Mouse (Mus musculus) myocyte (in vitro differentiated cells): Measurements from ENCODE around the gene Polr2l. TPM values are rescaled to one million over a fixed set of nuclear protein-coding genes. Genes with fewer than 3 reads are reported as not detected.
"Not testable (repeated sequence)": the region's sequence is repeated elsewhere in the genome, so short reads cannot be mapped to it uniquely, and the experiment has no call there.

ENCODE experiments used
- H3K27me3 ChIP-seq: one replicate; pipeline ENCODE4 v1.6.1; 2011; ENCODE audit not compliant: control insufficient read depth, insufficient read depth, insufficient read length
- H3K36me3 ChIP-seq: one replicate; pipeline ENCODE4 v1.6.1; 2011; ENCODE audit not compliant: control insufficient read depth, insufficient read depth
- H3K4me2 ChIP-seq: one replicate; pipeline ENCODE4 v1.6.1; 2011; ENCODE audit warnings: low read depth, control low read depth
- H3K4me3 ChIP-seq: one replicate; pipeline ENCODE4 v1.5.1; 2011; ENCODE audit warnings: mild to moderate bottlenecking, control low read depth, moderate library complexity
- H3K79me2 ChIP-seq: one replicate; pipeline ENCODE4 v1.6.1; 2011; ENCODE audit not compliant: control insufficient read depth, insufficient read depth
- H3ac ChIP-seq: one replicate; pipeline ENCODE4 v1.6.1; 2011; ENCODE audit not compliant: control insufficient read depth, insufficient read length
- CEBPB ChIP-seq: IDR thresholded peaks from 2 replicates; pipeline ENCODE4 v1.6.1; 2011; ENCODE audit warnings: mild to moderate bottlenecking, moderate library complexity; ENCODE audit not compliant: poor library complexity, insufficient read depth, severe bottlenecking
- E2F4 ChIP-seq: IDR thresholded peaks from one replicate; pipeline ENCODE4 v1.6.1; 2011; ENCODE audit warnings: mild to moderate bottlenecking, control low read depth, moderate library complexity; ENCODE audit not compliant: insufficient read depth
- MAX ChIP-seq: IDR thresholded peaks from one replicate; pipeline ENCODE4 v1.6.1; 2011; ENCODE audit warnings: low read depth, mild to moderate bottlenecking, control low read depth
- MYOD1 ChIP-seq, 3 experiments: IDR thresholded peaks; one replicate each; pipeline ENCODE4 v1.6.1; 2011; ENCODE audit warnings: control low read depth in 2 of 3, low read depth in 2 of 3, mild to moderate bottlenecking in 2 of 3, moderate library complexity in 1 of 3; ENCODE audit not compliant: insufficient read length in 2 of 3, control insufficient read depth in 1 of 3
- MYOG ChIP-seq, 3 experiments: IDR thresholded peaks; one replicate each; pipeline ENCODE4 v1.6.1; 2011; ENCODE audit warnings: control low read depth in 2 of 3, low read depth in 2 of 3, mild to moderate bottlenecking in 2 of 3; ENCODE audit not compliant: insufficient read length in 2 of 3, control insufficient read depth in 1 of 3, insufficient read depth in 1 of 3
- POLR2A ChIP-seq: IDR thresholded peaks from one replicate; pipeline ENCODE4 v1.6.1; 2011; ENCODE audit warnings: low read depth, mild to moderate bottlenecking, control low read depth, moderate library complexity; ENCODE audit not compliant: insufficient read length
- POLR2AphosphoS2 ChIP-seq: IDR thresholded peaks from one replicate; pipeline ENCODE4 v1.6.1; 2011; ENCODE audit warnings: low read depth, control low read depth; ENCODE audit not compliant: insufficient read length
- REST ChIP-seq: IDR thresholded peaks from one replicate; pipeline ENCODE4 v1.6.1; 2011; ENCODE audit warnings: mild to moderate bottlenecking, control low read depth, moderate library complexity; ENCODE audit not compliant: insufficient read depth, insufficient read length
- SRF ChIP-seq: IDR thresholded peaks from one replicate; pipeline ENCODE4 v1.6.1; 2011; ENCODE audit warnings: low read depth; ENCODE audit not compliant: control insufficient read depth, insufficient read length
- TCF12 ChIP-seq: IDR thresholded peaks from one replicate; pipeline ENCODE4 v1.6.1; 2011; ENCODE audit warnings: mild to moderate bottlenecking, control low read depth; ENCODE audit not compliant: poor library complexity, insufficient read depth, severe bottlenecking
- TCF3 ChIP-seq: IDR thresholded peaks from one replicate; pipeline ENCODE4 v1.6.1; 2011; ENCODE audit warnings: low read depth, control low read depth; ENCODE audit not compliant: insufficient read length
- USF1 ChIP-seq: IDR thresholded peaks from one replicate; pipeline ENCODE4 v1.6.1; 2011; ENCODE audit warnings: low read depth, mild to moderate bottlenecking, control low read depth, moderate library complexity
- polyA plus RNA-seq: library from polyadenylated mRNA; unstranded; fragments of >200 nt; fragmentation: generic; extraction: Trizol; gene quantifications from one replicate; pipeline ENCODE4 v1.2.1, GENCODE M21; 2012; ENCODE audit warnings: missing spikeins

Gene Polr2l
- polyA plus RNA-seq, 1 experiment: 95.1 TPM

DNA sequence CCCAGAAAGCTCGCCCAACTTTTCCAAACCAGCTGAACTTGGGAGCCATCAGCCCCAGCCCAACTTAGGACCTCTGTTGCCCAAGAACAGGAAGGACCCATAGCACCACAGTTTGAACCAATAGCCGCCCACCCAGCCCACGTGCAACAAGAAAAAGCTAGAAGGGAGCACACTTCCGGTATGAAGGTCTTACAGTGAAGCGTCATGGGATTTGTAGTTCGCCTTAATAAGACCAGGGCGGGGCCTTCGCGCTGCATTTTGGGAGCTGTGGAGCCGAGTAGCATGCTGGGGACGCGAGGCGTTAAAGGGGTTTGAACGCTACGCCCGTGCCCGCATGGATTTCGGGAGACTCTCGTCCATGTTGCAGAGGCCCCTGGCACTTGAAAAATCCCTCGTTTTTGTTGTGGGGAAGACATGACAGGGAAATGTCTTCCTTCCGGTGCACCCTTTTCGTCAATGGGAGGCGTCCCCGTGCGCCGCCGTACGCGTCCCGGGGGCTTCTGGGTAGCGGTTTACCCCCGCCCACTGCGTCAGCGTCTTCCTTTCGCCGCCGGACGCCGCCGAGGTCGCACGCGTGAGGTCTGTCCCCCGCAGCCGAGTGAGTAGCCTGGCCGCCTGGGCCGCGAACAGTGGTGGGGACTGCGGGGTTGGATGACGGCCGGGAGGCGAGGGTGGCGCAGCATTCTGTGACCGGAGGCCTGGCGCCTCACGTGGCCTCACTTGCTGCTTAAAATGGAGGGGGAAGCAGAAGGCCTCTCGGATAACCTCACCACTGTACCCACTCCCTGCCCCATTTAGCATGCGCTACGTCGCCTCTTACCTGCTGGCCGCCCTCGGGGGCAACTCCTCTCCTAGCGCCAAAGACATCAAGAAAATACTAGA, 27.6 kb downstream of the Polr2l start, which contains the start of gene Rplp2:
Rplp2 (plus strand) TSS at position 261 of the 882 bp plus-strand sequence.
- Histone ChIP-seq H3K36me3 (peaks cover 20% of the 10 kb centered on the region), H3K79me2 (peaks cover 19% of the 10 kb centered on the region), H3ac (peak within 1 kb of the TSS; percentile 96), H3K4me2 (peak within 1 kb of the TSS; percentile 98), H3K27me3 (no peaks in the 10 kb centered on the region), H3K4me3 (peak within 1 kb of the TSS; percentile 95)
- TF ChIP-seq POLR2AphosphoS2 (peak; percentile 96), MAX (peak; percentile 63), MYOG (IDR thresholded peaks at IDR 0.05; ENCODE audit: control insufficient read depth in 1 of 3, insufficient read depth in 1 of 3, insufficient read length in 2 of 3, low read depth in 2 of 3) (no peak), SRF (peak; percentile 7), E2F4 (no peak), POLR2A (peak; percentile 99), TCF3 (no peak), MYOD1 (IDR thresholded peaks at IDR 0.05; ENCODE audit: control insufficient read depth in 1 of 3, insufficient read length in 2 of 3, low read depth in 2 of 3) (no peak), REST (peak; percentile 40), USF1 (peak; percentile 80), TCF12 (no peak), CEBPB (0 out of 2 replicates have a peak, but pooled peaks have one; percentile 5)

DNA sequence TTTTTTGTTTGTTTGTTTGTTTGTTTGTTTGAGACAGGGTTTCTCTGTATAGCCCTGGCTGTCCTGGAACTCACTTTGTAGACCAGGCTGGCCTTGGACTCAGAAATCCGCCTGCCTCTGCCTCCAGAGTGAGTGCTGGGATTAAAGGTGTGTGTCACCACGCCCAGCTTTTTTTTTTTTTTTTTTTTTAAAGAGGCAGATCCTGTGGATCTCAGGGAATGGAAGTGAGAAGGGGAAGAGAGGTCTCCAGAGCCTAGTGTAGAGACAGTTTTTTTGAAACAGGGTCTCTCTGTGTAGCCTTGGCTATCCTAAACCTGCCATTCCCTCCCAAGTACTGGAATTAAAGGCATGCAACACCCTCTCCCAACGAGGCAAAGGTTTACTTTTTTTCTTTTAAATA, 28.6 kb downstream of the Polr2l start:
- peak overlapping the region; percentile 95 for H3K4me3 ChIP-seq
- peaks cover 14% of the 10 kb centered on the region for H3K36me3 ChIP-seq
- H3K4me2 ChIP-seq: peak overlapping the region; percentile 69
- not testable (repeated sequence) for H3ac ChIP-seq, H3K27me3 ChIP-seq
- H3K79me2 ChIP-seq: peaks cover 19% of the 10 kb centered on the region

DNA sequence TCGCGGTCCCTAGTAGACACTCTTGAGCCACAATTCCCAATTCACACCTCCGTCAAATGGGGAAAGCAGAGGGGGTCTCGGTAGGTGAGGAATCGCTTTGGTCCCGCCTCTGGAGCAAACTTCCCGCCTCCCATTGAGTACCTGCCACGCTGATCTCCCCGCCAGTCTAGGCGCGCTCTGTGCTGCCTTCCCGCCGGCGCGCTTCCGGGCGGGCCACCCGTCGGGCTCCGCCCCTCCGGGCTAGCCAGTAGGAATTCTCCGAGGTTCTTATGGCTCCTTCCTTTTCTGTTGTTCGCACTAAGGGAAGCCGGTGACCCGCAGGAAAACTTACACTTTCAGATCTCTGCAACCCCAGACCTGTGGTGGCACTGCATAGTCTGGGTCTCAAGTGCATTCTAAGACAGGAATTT, 31.1 kb downstream of the Polr2l start, which contains the start of gene Pidd1:
Pidd1 (minus strand) TSS at position 198 of the 410 bp plus-strand sequence.
- Histone ChIP-seq H3K27me3 (no peaks in the 10 kb centered on the region), H3K79me2 (peaks cover 14% of the 10 kb centered on the region), H3ac (no peak within 1 kb of the TSS), H3K4me3 (peak within 1 kb of the TSS; percentile 38), H3K36me3 (peaks cover 5% of the 10 kb centered on the region), H3K4me2 (peak within 1 kb of the TSS; percentile 99)
- TF ChIP-seq POLR2A (peak; percentile 54), MYOG (IDR thresholded peaks at IDR 0.05; ENCODE audit: control insufficient read depth in 1 of 3, insufficient read depth in 1 of 3, insufficient read length in 2 of 3, low read depth in 2 of 3) (no peak), CEBPB (no peak), E2F4 (peak; percentile 79), REST (no peak), POLR2AphosphoS2 (peak; percentile 63), SRF (no peak), TCF12 (no peak), MYOD1 (IDR thresholded peaks at IDR 0.05; ENCODE audit: control insufficient read depth in 1 of 3, insufficient read length in 2 of 3, low read depth in 2 of 3) (no peak), MAX (no peak), TCF3 (no peak), USF1 (no peak)

DNA sequence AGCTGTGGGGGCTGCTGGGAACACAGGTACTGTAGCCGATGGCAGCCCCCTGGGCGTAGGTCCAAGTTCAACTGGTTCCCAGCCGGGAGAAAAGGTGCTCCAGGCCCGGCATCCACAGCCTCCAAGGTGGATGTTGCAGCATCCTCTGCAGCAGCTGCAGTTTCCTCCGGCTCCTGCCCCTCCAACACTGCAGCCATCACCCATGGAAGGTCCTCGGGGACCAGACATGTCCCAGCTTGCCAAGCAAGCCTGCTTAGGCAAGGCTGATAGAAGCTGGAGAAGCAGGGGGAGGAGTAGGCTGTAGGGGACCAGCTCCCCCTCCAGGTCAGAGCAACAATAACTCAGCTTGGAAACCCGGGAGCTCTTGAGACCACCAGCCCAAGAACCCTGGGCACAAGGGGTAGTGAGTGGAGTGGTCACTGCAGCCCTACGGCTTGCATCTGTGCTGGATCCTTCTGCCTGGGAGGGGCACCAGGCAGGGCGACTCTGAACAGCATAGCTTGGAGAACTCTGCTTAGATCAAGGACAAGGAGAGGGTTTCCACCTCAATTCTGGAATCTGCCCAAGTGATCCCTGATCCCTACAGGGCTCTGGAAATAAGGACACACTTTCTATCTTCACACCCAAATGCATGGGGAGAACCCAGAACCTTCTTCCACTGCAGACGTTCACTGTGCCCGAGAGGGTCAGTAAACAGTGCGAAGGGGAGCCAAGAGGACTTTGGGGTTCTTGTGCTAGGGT, 31.7 kb downstream of the Polr2l start:
- H3K36me3 ChIP-seq: no peaks in the 10 kb centered on the region
- peaks cover 8% of the 10 kb centered on the region for H3K79me2 ChIP-seq
- peak overlapping the region; percentile 38 for H3K4me3 ChIP-seq
- H3K27me3 ChIP-seq: no peaks in the 10 kb centered on the region
- H3K4me2 ChIP-seq: peak overlapping the region; percentile 99
- no peak overlapping the region for H3ac ChIP-seq
- TF ChIP-seq POLR2A (no peak), REST (no peak), TCF3 (no peak), CEBPB (no peak), MYOG (IDR thresholded peaks at IDR 0.05; ENCODE audit: control insufficient read depth in 1 of 3, insufficient read depth in 1 of 3, insufficient read length in 2 of 3, low read depth in 2 of 3) (no peak), TCF12 (no peak), USF1 (no peak), MYOD1 (IDR thresholded peaks at IDR 0.05; ENCODE audit: control insufficient read depth in 1 of 3, insufficient read length in 2 of 3, low read depth in 2 of 3) (no peak)

DNA sequence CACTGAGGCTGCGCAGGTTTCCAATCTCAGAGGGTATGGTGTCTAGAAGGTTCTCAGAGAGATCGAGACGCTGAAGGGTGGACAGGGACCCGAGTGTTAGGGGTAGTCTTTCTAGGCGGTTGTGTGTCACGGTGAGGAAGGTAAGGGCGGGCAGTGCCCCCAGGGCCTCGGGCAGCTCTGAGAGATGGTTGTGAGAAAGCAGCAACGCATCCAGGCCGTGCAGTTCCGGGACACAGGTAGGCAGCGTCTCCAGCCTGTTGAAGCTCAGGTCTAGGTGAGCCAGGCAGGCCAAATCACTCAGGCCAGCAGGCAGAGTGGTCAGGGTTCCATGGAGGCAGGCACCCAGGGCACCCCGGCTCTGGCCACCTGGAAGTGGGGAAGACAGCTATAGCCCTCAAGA, 32.7 kb downstream of the Polr2l start:
- H3K27me3 ChIP-seq: no peaks in the 10 kb centered on the region
- no peaks in the 10 kb centered on the region for H3K79me2 ChIP-seq
- peak overlapping the region; percentile 38 for H3K4me3 ChIP-seq
- peak overlapping the region; percentile 99 for H3K4me2 ChIP-seq
- H3ac ChIP-seq: no peak overlapping the region
- TF ChIP-seq TCF12 (no peak), MAX (no peak), CEBPB (no peak), POLR2A (no peak), MYOG (IDR thresholded peaks at IDR 0.05; ENCODE audit: control insufficient read depth in 1 of 3, insufficient read depth in 1 of 3, insufficient read length in 2 of 3, low read depth in 2 of 3) (no peak), E2F4 (no peak), SRF (no peak), TCF3 (no peak), MYOD1 (IDR thresholded peaks at IDR 0.05; ENCODE audit: control insufficient read depth in 1 of 3, insufficient read length in 2 of 3, low read depth in 2 of 3) (no peak), POLR2AphosphoS2 (no peak), REST (no peak), USF1 (no peak)
- H3K36me3 ChIP-seq: no peaks in the 10 kb centered on the region
